Mouse (Mus musculus): Measurements from ENCODE around the gene Mtmr3.
"Not testable (repeated sequence)": the region's sequence is repeated elsewhere in the genome, so short reads cannot be mapped to it uniquely, and the experiment has no call there.

Mtmr3 gene

GRCm38 (mm10) chr11:4601890-4602289, 7.2 kb upstream of the Mtmr3 start:
- DNase-seq (ENCODE audit: low spot score), result no peak

- DNase-seq (ENCODE audit: low spot score), result no peak
These were observed 5.3 kb upstream of the Mtmr3 start for GRCm38 (mm10) chr11:4599916-4600315.

- DNase-seq (ENCODE audit: low spot score), result no peak
These were observed 3.7 kb upstream of the Mtmr3 start for GRCm38 (mm10) chr11:4598411-4598810.

- DNase-seq (ENCODE audit: low spot score), result peak; percentile 34
These were observed 635 bp downstream of the Mtmr3 start for GRCm38 (mm10) chr11:4593849-4594607.

- no peak for DNase-seq (ENCODE audit: low spot score)
These were observed 1.2 kb downstream of the Mtmr3 start for GRCm38 (mm10) chr11:4593491-4593848.

GRCm38 (mm10) chr11:4591811-4592210, 2.9 kb downstream of the Mtmr3 start:
- DNase-seq (ENCODE audit: low spot score), result no peak

- no peak for DNase-seq (ENCODE audit: low spot score)
These were observed 16.0 kb downstream of the Mtmr3 start for GRCm38 (mm10) chr11:4578682-4579081.

- no peak for DNase-seq (ENCODE audit: low spot score)
These were observed 17.6 kb downstream of the Mtmr3 start for GRCm38 (mm10) chr11:4577079-4577478.

- DNase-seq (ENCODE audit: low spot score), result not testable (repeated sequence)
These were observed 18.5 kb downstream of the Mtmr3 start for GRCm38 (mm10) chr11:4576090-4576732.

GRCm38 (mm10) chr11:4571491-4571901, 23.2 kb downstream of the Mtmr3 start:
- no peak for DNase-seq (ENCODE audit: low spot score)

GRCm38 (mm10) chr11:4566333-4566732, 28.3 kb downstream of the Mtmr3 start:
- DNase-seq (ENCODE audit: low spot score), result no peak

GRCm38 (mm10) chr11:4565545-4565944, 29.1 kb downstream of the Mtmr3 start:
- DNase-seq (ENCODE audit: low spot score), result no peak

- DNase-seq (ENCODE audit: low spot score), result no peak
These were observed 41.2 kb downstream of the Mtmr3 start for GRCm38 (mm10) chr11:4553274-4554063.

- no peak for DNase-seq (ENCODE audit: low spot score)
These were observed 47.1 kb downstream of the Mtmr3 start for GRCm38 (mm10) chr11:4547569-4547968.

GRCm38 (mm10) chr11:4545976-4546375, 48.7 kb downstream of the Mtmr3 start:
- DNase-seq (ENCODE audit: low spot score), result no peak

GRCm38 (mm10) chr11:4545401-4545800, 49.3 kb downstream of the Mtmr3 start:
- no peak for DNase-seq (ENCODE audit: low spot score)

- not testable (repeated sequence) for DNase-seq (ENCODE audit: low spot score)
These were observed 50.1 kb downstream of the Mtmr3 start for GRCm38 (mm10) chr11:4544627-4544921.

- no peak for DNase-seq (ENCODE audit: low spot score)
These were observed 50.7 kb downstream of the Mtmr3 start for GRCm38 (mm10) chr11:4543746-4544626.

- no peak for DNase-seq (ENCODE audit: low spot score)
These were observed 51.6 kb downstream of the Mtmr3 start for GRCm38 (mm10) chr11:4543040-4543551.

- DNase-seq (ENCODE audit: low spot score), result no peak
These were observed 58.0 kb downstream of the Mtmr3 start for GRCm38 (mm10) chr11:4536645-4537044.

GRCm38 (mm10) chr11:4527132-4527531, 67.5 kb downstream of the Mtmr3 start:
- DNase-seq (ENCODE audit: low spot score), result no peak

GRCm38 (mm10) chr11:4522142-4522664, 72.5 kb downstream of the Mtmr3 start:
- DNase-seq (ENCODE audit: low spot score), result no peak

Data from ovary, postnatal 14 days (tissue).